Mouse (Mus musculus) stomach, adult 2 months (tissue): ENCODE measurements around the gene Rbmxl2. TPM values are rescaled to one million over a fixed set of nuclear protein-coding genes. Genes with fewer than 3 reads are reported as not detected.

ENCODE experiments used
- polyA plus RNA-seq: library from polyadenylated mRNA; depleted of rRNA; stranded (reverse); fragments of >200 nt; gene quantifications from 2 replicates; pipeline ENCODE4 v1.2.3, GENCODE M21; 2012; rRNA removed

The Rbmxl2 gene
- not detected in 2 replicates for polyA plus RNA-seq

DNA sequence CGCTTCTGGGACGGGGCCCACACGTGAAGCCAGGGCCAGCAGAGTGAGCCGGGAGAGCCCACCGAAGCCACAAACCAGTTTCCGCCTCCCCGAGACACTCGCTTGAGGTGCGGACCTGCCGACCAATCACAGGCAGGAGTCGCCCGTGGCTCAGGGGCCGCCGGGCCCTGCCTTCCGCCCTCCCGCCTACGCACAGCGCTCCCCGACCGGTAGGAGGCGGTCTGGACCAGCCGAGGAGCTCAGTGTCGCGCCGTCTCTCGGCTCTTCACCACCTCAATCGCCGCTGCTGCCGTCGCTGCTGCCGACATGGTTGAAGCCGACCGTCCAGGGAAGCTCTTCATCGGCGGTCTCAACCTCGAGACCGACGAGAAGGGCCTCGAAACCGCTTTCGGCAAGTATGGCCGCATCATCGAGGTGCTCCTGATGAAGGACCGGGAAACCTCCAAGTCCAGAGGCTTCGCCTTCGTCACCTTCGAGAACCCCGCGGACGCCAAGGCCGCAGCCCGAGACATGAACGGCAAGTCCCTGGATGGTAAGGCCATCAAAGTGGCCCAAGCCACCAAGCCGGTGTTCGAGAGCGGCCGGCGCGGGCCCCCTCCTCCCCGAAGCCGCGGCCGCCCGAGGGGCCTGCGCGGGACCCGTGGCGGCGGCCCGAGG is at the start of gene Rbmxl2:
Gene Rbmxl2 (plus strand): TSS at position 242 of the 657 bp plus-strand sequence.

DNA sequence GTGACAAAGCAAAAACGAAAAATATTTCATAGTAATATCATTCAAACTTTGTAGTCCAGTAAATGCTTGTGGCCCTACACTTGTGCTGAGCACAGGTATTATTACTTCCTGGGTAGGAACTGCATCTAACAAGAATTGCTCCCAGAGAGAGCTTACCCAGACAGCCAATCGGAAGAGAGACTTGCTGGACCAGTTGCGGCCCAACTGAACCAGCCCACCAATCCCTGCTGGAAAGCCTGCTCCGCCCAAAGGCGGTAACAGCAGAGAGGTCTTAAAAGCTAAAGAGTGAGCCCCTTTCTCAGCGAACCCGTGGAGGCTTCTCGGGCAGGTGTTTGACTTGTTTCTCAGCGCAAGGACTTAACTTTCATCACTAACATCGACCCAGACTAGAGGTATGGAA is 42.6 kb upstream of the Rbmxl2 start, which contains the start of gene Nlrp14:
Gene Nlrp14 (plus strand): TSS at position 301 of the 400 bp plus-strand sequence.

Other genes starting within 250 kb of the Rbmxl2 start
- not detected in 2 replicates for gene Olfr6, start 245.5 kb upstream of the Rbmxl2 start, polyA plus RNA-seq
- gene Olfr711, start 234.0 kb upstream of the Rbmxl2 start, polyA plus RNA-seq, result not detected in 2 replicates
- gene Olfr2, start 203.4 kb upstream of the Rbmxl2 start, polyA plus RNA-seq, result not detected in 2 replicates
- gene Olfr713, start 178.3 kb upstream of the Rbmxl2 start, polyA plus RNA-seq, result not detected in 2 replicates
- not detected in 2 replicates for gene Olfr714, start 138.5 kb upstream of the Rbmxl2 start, polyA plus RNA-seq
- not detected in 2 replicates for gene Olfr17, start 116.2 kb upstream of the Rbmxl2 start, polyA plus RNA-seq
- gene Olfr715b, start 99.1 kb upstream of the Rbmxl2 start, polyA plus RNA-seq, result not detected in 2 replicates
- gene Olfr715, start 78.4 kb upstream of the Rbmxl2 start, polyA plus RNA-seq, result not detected in 2 replicates
- not detected in 2 replicates for gene Olfr716, start 71.1 kb upstream of the Rbmxl2 start, polyA plus RNA-seq
- gene Nlrp14, start 42.5 kb upstream of the Rbmxl2 start, polyA plus RNA-seq, result not detected in 2 replicates
- 0.13 and 0.16 TPM in 2 replicates for gene Syt9, start 161.3 kb downstream of the Rbmxl2 start, polyA plus RNA-seq